Mouse (Mus musculus): ENCODE results near the gene Hpcal4. TPM values are rescaled to one million over a fixed set of nuclear protein-coding genes. Genes with fewer than 3 reads are reported as not detected.

Gene Hpcal4
- total and polyA plus RNA-seq, 3 experiments: not detected

- H3K4me3 ChIP-seq (ENCODE audit: low read depth, low read length): no peak overlapping the region
- H3K36me3 ChIP-seq (replicated peaks): no peaks in the 10 kb centered on the region
- H3K27me3 ChIP-seq (ENCODE audit: insufficient read depth, low read length): peaks cover 10% of the 10 kb centered on the region
- ATAC-seq (ENCODE audit: extremely low read depth, insufficient number of reproducible peaks, low FRiP score, poor library complexity, severe bottlenecking): no peak
- H3K9me3 ChIP-seq (replicated peaks): no peaks in the 10 kb centered on the region
- TF ChIP-seq GATA2 (IDR thresholded peaks at IDR 0.05; ENCODE audit: borderline replicate concordance, low read depth, low read length) (no peak), GATA1 (IDR thresholded peaks at IDR 0.05; ENCODE audit: borderline replicate concordance, low read length) (no peak)
- no peaks in the 10 kb centered on the region for H3K4me1 ChIP-seq (ENCODE audit: insufficient read depth, low read depth, low read length)
- no peak for DNase-seq (ENCODE audit: low spot score)
Measured at GRCm38 (mm10) chr4:123162305-123162917, 20.6 kb upstream of the Hpcal4 start.

GRCm38 (mm10) chr4:123164157-123164556 lies 18.9 kb upstream of the Hpcal4 start:
- no peaks in the 10 kb centered on the region for H3K36me3 ChIP-seq (replicated peaks)
- H3K4me1 ChIP-seq (ENCODE audit: insufficient read depth, low read depth, low read length): no peaks in the 10 kb centered on the region
- TF ChIP-seq GATA2 (IDR thresholded peaks at IDR 0.05; ENCODE audit: borderline replicate concordance, low read depth, low read length): no peak
- no peak for TF ChIP-seq POLR2AphosphoS5 (IDR thresholded peaks at IDR 0.05; ENCODE audit: insufficient replicate concordance, low read depth, low read length)
- no peak for TF ChIP-seq TAL1 (conservative IDR thresholded peaks at IDR 0.05; ENCODE audit: low read depth, low read length)
- no peak for TF ChIP-seq CTCF (IDR thresholded peaks at IDR 0.05; ENCODE audit: low read depth, low read length)
- TF ChIP-seq GATA1 (IDR thresholded peaks at IDR 0.05; ENCODE audit: borderline replicate concordance, low read length): no peak
- no peak for DNase-seq (ENCODE audit: low spot score)
- peaks cover 13% of the 10 kb centered on the region for H3K27me3 ChIP-seq (ENCODE audit: insufficient read depth, low read length)
- no peaks in the 10 kb centered on the region for H3K9me3 ChIP-seq (replicated peaks)
- ATAC-seq (ENCODE audit: extremely low read depth, insufficient number of reproducible peaks, low FRiP score, poor library complexity, severe bottlenecking): no peak
- no peak overlapping the region for H3K4me3 ChIP-seq (ENCODE audit: low read depth, low read length)

- ATAC-seq (ENCODE audit: extremely low read depth, insufficient number of reproducible peaks, low FRiP score, poor library complexity, severe bottlenecking): no peak
- H3K27me3 ChIP-seq (ENCODE audit: insufficient read depth, low read length): peaks cover 24% of the 10 kb centered on the region
- no peaks in the 10 kb centered on the region for H3K4me1 ChIP-seq (ENCODE audit: insufficient read depth, low read depth, low read length)
- TF ChIP-seq CTCF (IDR thresholded peaks at IDR 0.05; ENCODE audit: low read depth, low read length) (no peak), GATA2 (IDR thresholded peaks at IDR 0.05; ENCODE audit: borderline replicate concordance, low read depth, low read length) (no peak), TAL1 (conservative IDR thresholded peaks at IDR 0.05; ENCODE audit: low read depth, low read length) (no peak), POLR2AphosphoS5 (IDR thresholded peaks at IDR 0.05; ENCODE audit: insufficient replicate concordance, low read depth, low read length) (no peak), GATA1 (IDR thresholded peaks at IDR 0.05; ENCODE audit: borderline replicate concordance, low read length) (no peak)
- no peaks in the 10 kb centered on the region for H3K9me3 ChIP-seq (replicated peaks)
- no peak overlapping the region for H3K4me3 ChIP-seq (ENCODE audit: low read depth, low read length)
- no peaks in the 10 kb centered on the region for H3K36me3 ChIP-seq (replicated peaks)
- no peak for DNase-seq (ENCODE audit: low spot score)
Measured at GRCm38 (mm10) chr4:123171811-123172210, 11.2 kb upstream of the Hpcal4 start.

- ATAC-seq (ENCODE audit: extremely low read depth, insufficient number of reproducible peaks, low FRiP score, poor library complexity, severe bottlenecking) (no peak), DNase-seq (ENCODE audit: low spot score) (no peak)
- Histone ChIP-seq H3K4me3 (ENCODE audit: low read depth, low read length) (no peak overlapping the region), H3K4me1 (ENCODE audit: insufficient read depth, low read depth, low read length) (no peaks in the 10 kb centered on the region), H3K36me3 (replicated peaks) (no peaks in the 10 kb centered on the region), H3K27me3 (ENCODE audit: insufficient read depth, low read length) (peaks cover 35% of the 10 kb centered on the region), H3K9me3 (replicated peaks) (no peaks in the 10 kb centered on the region)
- no peak for TF ChIP-seq POLR2AphosphoS5 (IDR thresholded peaks at IDR 0.05; ENCODE audit: insufficient replicate concordance, low read depth, low read length)
- TF ChIP-seq GATA2 (IDR thresholded peaks at IDR 0.05; ENCODE audit: borderline replicate concordance, low read depth, low read length): no peak
- TF ChIP-seq TAL1 (conservative IDR thresholded peaks at IDR 0.05; ENCODE audit: low read depth, low read length): no peak
- TF ChIP-seq CTCF (IDR thresholded peaks at IDR 0.05; ENCODE audit: low read depth, low read length): no peak
- TF ChIP-seq GATA1 (IDR thresholded peaks at IDR 0.05; ENCODE audit: borderline replicate concordance, low read length): no peak
Measured at GRCm38 (mm10) chr4:123183239-123184056, 421 bp downstream of the Hpcal4 start.

DNA sequence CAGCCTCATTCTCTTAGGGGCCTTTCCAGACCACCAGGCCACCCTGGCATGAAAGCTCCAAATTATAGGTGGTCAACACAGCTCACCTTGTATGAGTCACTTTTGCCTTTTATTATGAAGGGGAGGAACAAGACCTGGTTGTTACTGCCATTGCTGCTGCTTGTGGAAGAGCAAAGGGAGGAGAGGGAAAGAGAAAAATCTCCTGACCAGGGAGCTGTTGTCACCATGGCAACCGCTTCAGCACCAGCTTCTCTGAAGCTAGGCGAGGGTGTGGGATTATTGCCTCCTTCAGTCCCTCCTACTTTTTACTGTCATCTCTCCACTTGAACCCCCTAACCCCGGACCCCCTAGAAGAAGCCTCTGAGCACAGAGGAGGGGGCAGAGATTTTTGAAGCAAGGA lies 1.8 kb downstream of the Hpcal4 start:
- ATAC-seq (ENCODE audit: extremely low read depth, insufficient number of reproducible peaks, low FRiP score, poor library complexity, severe bottlenecking) (no peak), DNase-seq (ENCODE audit: low spot score) (no peak)
- no peak overlapping the region for H3K4me3 ChIP-seq (ENCODE audit: low read depth, low read length)
- no peaks in the 10 kb centered on the region for H3K9me3 ChIP-seq (replicated peaks)
- TF ChIP-seq TAL1 (conservative IDR thresholded peaks at IDR 0.05; ENCODE audit: low read depth, low read length): no peak
- peaks cover 39% of the 10 kb centered on the region for H3K27me3 ChIP-seq (ENCODE audit: insufficient read depth, low read length)
- H3K36me3 ChIP-seq (replicated peaks): no peaks in the 10 kb centered on the region
- no peaks in the 10 kb centered on the region for H3K4me1 ChIP-seq (ENCODE audit: insufficient read depth, low read depth, low read length)

DNA sequence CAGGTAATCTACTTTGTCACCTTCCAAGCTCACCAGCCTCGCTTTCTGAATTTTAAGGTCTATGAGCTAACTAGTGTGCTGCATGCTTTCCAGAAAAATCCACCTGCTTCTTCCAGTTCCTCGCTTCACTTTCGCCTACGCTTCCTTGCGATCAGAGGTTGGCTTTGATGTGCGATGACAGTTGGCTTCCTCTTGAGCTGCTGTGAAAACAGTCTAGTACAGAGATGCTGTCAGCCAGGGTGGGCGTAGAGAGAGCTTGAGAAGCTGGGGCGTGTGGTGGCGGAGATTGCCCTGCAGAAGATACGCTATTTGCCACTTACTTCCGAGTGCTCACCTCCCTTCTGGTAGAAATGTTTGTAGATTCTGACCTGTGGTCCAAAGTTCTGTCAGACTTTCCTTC lies 9.3 kb downstream of the Hpcal4 start:
- Histone ChIP-seq H3K36me3 (replicated peaks) (no peaks in the 10 kb centered on the region), H3K4me3 (ENCODE audit: low read depth, low read length) (no peak overlapping the region), H3K9me3 (replicated peaks) (no peaks in the 10 kb centered on the region), H3K27me3 (ENCODE audit: insufficient read depth, low read length) (peaks cover 6% of the 10 kb centered on the region), H3K4me1 (ENCODE audit: insufficient read depth, low read depth, low read length) (no peaks in the 10 kb centered on the region)
- DNase-seq (ENCODE audit: low spot score) (no peak), ATAC-seq (ENCODE audit: extremely low read depth, insufficient number of reproducible peaks, low FRiP score, poor library complexity, severe bottlenecking) (no peak)
- no peak for TF ChIP-seq POLR2AphosphoS5 (IDR thresholded peaks at IDR 0.05; ENCODE audit: insufficient replicate concordance, low read depth, low read length)
